Mouse (Mus musculus) thymus, adult 2 months (tissue): ENCODE results near the gene Cygb. TPM values are rescaled to one million over a fixed set of nuclear protein-coding genes. Genes with fewer than 3 reads are reported as not detected.

ENCODE experiments used
- DNase-seq: peaks from one replicate; pipeline ENCODE4 v3.0.0; 2021
- H3K27ac ChIP-seq: fragments of 200-500 bp; 2 replicates; pipeline ENCODE4 v1.5.1; 2012; ENCODE audit warnings: low read length, control low read depth; ENCODE audit not compliant: control insufficient read depth, insufficient read depth
- H3K27me3 ChIP-seq: fragments of 200-500 bp; 2 replicates; pipeline ENCODE4 v1.6.1; 2012; ENCODE audit warnings: mild to moderate bottlenecking, low read length, moderate library complexity, mixed read lengths; ENCODE audit not compliant: control insufficient read depth, insufficient read depth
- H3K36me3 ChIP-seq: fragments of 200-500 bp; 2 replicates; pipeline ENCODE4 v1.6.1; 2012; ENCODE audit warnings: mild to moderate bottlenecking, low read length, moderate library complexity; ENCODE audit not compliant: control insufficient read depth, insufficient read depth
- H3K4me1 ChIP-seq: fragments of 200-500 bp; replicated peaks from 2 replicates; pipeline ENCODE4 v1.6.1; 2012; ENCODE audit warnings: low read length; ENCODE audit not compliant: control insufficient read depth, insufficient read depth
- H3K4me3 ChIP-seq: fragments of 200-500 bp; 2 replicates; pipeline ENCODE4 v1.5.1; 2012; ENCODE audit warnings: mild to moderate bottlenecking, low read length, control low read depth, moderate library complexity; ENCODE audit not compliant: control insufficient read depth, insufficient read depth
- CTCF ChIP-seq: fragments of 200-500 bp; IDR thresholded peaks from 2 replicates; pipeline ENCODE4 v1.5.1; 2012; ENCODE audit warnings: mild to moderate bottlenecking, control low read depth, low read length, moderate library complexity, borderline replicate concordance; ENCODE audit not compliant: control insufficient read depth, poor library complexity, insufficient read depth; ENCODE audit errors: extremely low read depth
- POLR2A ChIP-seq: fragments of 200-500 bp; IDR thresholded peaks from 2 replicates; pipeline ENCODE4 v1.6.1; 2012; ENCODE audit warnings: mild to moderate bottlenecking, low read length, control low read depth, moderate library complexity; ENCODE audit not compliant: control insufficient read depth, poor library complexity, insufficient read depth; ENCODE audit errors: extremely low read depth
- WGBS: fragments of 180-500 bp; shearing (Covaris S2); methylation state at CpG from one replicate; pipeline ENCODE4 v1.1.7; 2018; 5-methylcytosine and 5-hydroxymethylcytosine counted together
- polyA plus RNA-seq: library from polyadenylated mRNA; depleted of rRNA; stranded (reverse); fragments of >200 nt; gene quantifications from 2 replicates; pipeline ENCODE4 v1.2.3, GENCODE M21; 2012

Gene Cygb
- polyA plus RNA-seq, 1 experiment: 14.0 TPM

DNA sequence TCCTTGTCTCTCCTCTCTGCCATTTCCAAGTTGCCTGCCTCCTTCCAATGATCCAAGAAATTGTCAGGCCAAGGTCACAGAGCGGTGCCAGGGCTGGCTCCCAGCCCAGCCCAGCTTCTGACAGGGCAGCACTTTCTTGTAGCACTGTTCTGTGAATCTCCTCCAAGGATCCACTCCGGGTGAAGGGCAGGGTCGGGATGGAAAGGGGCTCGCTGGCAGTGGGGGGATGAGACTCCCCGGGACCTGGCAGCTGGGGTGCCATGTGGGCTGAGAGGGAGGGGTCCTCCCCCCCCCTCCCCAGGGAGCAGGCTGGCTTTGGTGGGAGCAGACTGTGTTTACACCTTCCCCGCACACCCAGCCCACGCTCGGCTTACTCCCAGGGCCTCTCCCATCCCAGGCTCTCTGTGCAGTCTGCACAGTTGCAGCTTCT lies 7.8 kb upstream of the Cygb start:
- 83% methylated on average over 8 of the region's 8 CpGs for WGBS
- TF ChIP-seq CTCF (no peak), POLR2A (no peak)
- Histone ChIP-seq H3K27ac (no peak overlapping the region), H3K27me3 (no peaks in the 10 kb centered on the region), H3K4me1 (peaks cover 36% of the 10 kb centered on the region), H3K4me3 (no peak overlapping the region), H3K36me3 (no peaks in the 10 kb centered on the region)
- no peak for DNase-seq

DNA sequence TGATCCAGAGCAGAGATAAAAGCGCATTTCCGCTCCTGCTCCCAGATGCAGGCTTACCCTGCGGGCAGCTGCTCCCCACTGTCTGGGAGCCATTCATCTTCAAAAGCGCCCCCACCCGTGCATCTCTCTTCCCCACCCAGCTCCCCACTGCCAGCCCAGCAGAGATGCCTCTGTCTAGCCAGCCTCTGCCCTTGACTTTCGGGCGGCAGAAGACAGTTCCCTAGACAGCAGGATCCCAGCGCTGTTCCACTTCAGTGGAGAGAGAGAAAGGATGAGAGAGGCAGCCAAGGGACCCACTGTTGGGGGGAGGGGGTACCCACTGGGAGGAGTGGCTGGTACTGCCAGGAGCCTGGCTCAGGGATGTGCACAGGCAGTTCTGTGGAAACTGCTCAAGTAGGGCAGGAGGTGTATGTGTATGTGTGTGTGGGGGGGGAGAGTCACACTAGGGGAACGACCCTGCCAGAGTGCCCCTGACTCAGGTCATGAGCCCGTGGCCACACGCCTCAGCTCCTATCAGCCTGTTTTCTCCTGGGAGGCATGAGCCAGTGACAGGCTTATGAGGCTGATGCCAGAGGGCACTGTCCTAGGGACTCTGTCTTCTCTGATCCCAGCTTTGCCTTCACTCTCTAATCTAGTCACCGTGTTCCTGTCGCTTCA lies 7.3 kb upstream of the Cygb start:
- no peaks in the 10 kb centered on the region for H3K36me3 ChIP-seq
- no peaks in the 10 kb centered on the region for H3K27me3 ChIP-seq

DNA sequence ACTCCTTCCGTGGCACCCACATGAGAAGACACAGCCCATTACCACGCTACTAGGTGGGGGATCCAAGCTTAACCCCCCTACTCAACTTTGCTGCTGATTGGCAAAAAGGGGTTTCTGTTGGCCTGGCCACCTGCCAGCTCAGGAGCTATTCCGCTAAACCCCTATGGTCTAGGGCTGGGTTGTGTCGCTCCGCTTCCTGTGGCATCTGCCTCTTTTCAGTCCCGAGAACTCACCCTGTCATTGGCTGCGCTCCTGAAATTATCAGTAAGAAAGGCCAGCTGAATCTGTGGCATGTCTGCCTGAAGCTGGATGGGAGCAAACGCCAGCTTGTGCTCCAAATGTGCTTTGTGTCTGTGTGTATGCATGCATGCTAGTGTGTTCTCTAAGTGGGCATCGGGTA lies 6.1 kb upstream of the Cygb start:
- no peak for DNase-seq
- no peaks in the 10 kb centered on the region for H3K27me3 ChIP-seq
- WGBS: 64% methylated on average over 9 of the region's 9 CpGs
- TF ChIP-seq POLR2A: no peak
- no peak for TF ChIP-seq CTCF
- H3K27ac ChIP-seq: no peak overlapping the region
- H3K4me1 ChIP-seq: peaks cover 36% of the 10 kb centered on the region
- H3K4me3 ChIP-seq: no peak overlapping the region
- H3K36me3 ChIP-seq: no peaks in the 10 kb centered on the region

More for the DNA sequence above, 7.3 kb upstream of the Cygb start:
- peaks cover 36% of the 10 kb centered on the region for H3K4me1 ChIP-seq
- DNase-seq: peak; percentile 11
- H3K27ac ChIP-seq: no peak overlapping the region
- H3K4me3 ChIP-seq: no peak overlapping the region
- TF ChIP-seq POLR2A: no peak
- no peak for TF ChIP-seq CTCF
- WGBS: 53% methylated on average over 13 of the region's 13 CpGs

DNA sequence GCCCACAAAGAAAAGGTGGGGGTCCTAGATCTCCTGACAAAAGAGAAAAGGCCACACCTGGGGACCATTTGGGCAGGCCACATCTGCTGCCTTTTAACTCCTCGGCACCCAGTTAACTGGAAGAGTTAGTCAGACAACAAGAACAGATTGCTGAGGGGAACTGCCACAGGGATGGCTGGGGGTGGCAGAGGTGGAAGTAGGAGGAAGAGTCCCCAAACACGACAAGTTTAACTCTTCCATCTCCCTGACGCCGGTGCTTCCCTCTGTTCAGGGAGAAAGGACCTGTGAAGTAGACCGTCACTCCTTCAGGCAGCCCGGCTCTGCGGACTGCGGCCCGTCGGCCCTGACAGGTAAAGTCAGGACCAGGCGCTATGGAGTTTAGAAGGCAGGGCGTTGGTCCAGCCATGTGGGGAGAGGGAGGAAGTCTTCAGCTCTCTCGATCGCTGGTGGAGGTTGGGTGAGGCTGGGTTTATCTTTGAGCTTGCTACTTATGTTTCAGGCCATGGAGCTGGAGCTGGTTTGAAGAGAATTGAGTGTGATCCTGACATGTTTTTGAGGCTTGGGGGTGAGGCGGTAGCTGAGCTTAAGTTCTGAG lies 5.0 kb upstream of the Cygb start:
- Histone ChIP-seq H3K4me1 (peaks cover 36% of the 10 kb centered on the region), H3K27me3 (peaks cover under 1% of the 10 kb centered on the region; the same call in 1 of the 2 replicates), H3K27ac (no peak overlapping the region), H3K36me3 (no peaks in the 10 kb centered on the region), H3K4me3 (no peak overlapping the region)
- TF ChIP-seq CTCF (no peak), POLR2A (no peak)
- DNase-seq: no peak
- WGBS: 87% methylated on average over 15 of the region's 15 CpGs

DNA sequence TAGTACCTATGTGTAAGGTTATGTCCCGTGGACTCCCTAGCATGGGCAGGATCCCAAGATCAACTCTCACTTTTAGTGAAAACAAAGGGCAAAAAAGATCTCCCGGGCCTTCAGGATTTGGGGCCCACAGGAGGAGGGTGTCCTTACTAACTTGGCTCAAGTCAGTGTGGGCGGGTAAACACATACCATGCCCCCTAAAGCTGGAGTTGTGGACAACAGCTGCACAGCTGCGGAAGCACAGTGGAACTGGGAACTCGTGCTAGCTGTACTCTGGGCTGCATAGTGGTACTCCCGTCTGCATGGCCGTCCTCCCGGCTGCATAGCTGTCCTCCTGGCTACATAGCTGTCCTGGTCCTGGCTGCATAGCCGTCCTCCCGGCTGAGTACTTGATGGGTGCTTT lies 4.1 kb upstream of the Cygb start:
- Histone ChIP-seq H3K36me3 (no peaks in the 10 kb centered on the region), H3K27me3 (peaks cover 7% of the 10 kb centered on the region; the same call in 1 of the 2 replicates), H3K4me1 (peaks cover 38% of the 10 kb centered on the region), H3K4me3 (no peak overlapping the region), H3K27ac (no peak overlapping the region)
- no peak for DNase-seq
- no peak for TF ChIP-seq CTCF
- TF ChIP-seq POLR2A: no peak
- 92% methylated on average over 10 of the region's 10 CpGs for WGBS

DNA sequence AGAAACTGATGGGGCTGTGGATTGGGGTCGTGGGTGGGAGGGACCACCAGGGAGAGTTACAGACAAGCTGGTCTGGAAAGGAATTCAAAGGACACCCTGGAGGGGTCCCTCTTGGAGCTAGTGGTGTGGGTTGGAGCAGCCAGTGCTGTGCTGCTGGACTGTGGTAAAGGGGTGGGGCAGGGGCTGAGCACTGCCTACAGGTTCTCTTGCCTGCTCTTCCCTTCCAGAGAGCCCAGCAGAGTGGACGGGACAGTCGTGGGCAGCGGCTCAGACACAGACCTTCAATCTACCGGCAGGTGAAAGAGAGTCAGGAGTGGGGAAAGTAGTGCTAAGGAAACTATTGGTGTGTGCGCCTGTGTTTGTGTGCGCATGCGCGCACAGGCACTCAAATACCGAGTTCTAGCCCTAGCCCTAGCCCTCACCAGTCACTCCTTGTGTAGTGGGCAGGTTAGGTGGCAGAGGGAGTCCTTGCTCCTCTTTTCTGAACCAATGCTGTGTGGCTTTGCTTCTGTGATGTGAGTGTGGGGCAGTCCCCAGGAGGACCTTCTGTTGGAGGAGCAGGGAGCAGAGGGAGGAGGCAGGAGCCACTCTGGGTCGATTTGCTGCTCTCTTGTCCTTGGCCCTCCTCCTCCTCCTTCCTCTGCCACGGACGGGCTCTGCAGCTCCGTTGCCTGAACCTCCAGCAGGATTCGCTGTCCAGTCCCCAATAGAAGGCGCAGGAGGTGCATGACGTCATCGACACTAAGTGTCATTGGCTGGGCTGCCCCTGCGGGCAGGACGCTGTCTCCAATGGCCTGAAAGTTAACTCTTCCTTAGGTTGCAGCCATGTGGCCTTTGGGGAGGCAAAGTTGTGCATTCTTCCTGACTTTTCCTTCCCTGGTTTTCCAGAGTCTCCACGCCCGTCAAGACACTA lies 3.5 kb upstream of the Cygb start:
- no peak for TF ChIP-seq CTCF
- no peak for TF ChIP-seq POLR2A
- Histone ChIP-seq H3K27ac (no peak overlapping the region), H3K4me3 (no peak overlapping the region), H3K27me3 (peaks cover 7% of the 10 kb centered on the region; the same call in 1 of the 2 replicates), H3K36me3 (no peaks in the 10 kb centered on the region), H3K4me1 (peaks cover 35% of the 10 kb centered on the region)
- peak; percentile 27 for DNase-seq
- 39% methylated on average over 22 of the region's 22 CpGs for WGBS
